Mouse (Mus musculus): ENCODE data around the gene Fstl3. TPM values are rescaled to one million over a fixed set of nuclear protein-coding genes. Genes with fewer than 3 reads are reported as not detected.
A peak's percentile ranks its signal among the peaks of the same experiment; 100 is the strongest.

Gene Fstl3
- total RNA-seq, 2 experiments from 2014 or later: 2.5 to 2.7 TPM

DNA sequence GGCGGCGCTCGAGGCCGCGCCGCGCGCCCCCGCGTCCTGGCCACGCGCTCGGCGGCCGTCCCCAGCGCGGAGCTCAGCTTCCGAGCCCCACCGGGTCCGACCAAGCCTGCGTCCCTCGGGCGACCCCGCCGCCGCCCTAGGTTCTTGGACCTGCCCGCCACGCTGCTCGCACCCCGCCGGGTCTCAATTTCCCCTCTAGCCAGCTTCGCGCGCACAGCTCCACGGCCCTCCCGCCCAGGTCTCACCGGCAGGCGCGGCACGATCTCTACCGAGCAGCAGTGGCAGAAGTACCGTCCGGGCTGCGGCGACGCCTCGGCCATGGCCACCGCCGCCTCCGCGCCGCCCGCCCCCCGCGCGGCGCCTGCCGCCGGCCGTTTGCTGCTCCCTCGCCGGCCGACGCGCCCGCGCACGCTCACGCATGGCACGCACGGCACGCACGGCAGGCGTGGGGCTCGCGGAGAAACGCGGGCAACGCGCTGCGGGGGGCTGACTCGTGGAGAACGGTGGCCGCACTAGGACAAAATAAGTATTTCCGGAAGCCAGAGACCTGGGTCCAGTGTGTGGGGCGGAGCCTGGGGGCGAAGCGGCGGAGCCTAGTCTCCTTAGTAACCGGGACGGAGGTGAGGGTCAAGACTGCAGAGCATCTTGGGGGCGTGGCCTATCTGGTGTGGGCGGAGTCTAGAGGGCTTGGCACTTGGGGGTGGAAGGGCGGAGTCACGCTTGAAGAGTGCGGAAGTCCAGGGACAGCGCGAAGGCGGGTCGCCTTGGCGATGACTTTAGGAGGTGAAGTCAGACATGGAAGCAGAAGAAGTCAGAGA lies 10.4 kb upstream of the Fstl3 start, which contains the start of gene Rnf126:
TSS of gene Rnf126 (minus strand) at position 445 of the 818 bp plus-strand sequence.
- peak; percentile 97 to 98 for DNase-seq (ENCODE audit: low spot score in 2 of 2)
- Histone ChIP-seq H3K4me3 (peak within 1 kb of the TSS; percentile 94), H3K27ac (peak within 1 kb of the TSS; percentile 97)
- TF ChIP-seq CTCF (conservative IDR thresholded peaks at IDR 0.05): no peak

DNA sequence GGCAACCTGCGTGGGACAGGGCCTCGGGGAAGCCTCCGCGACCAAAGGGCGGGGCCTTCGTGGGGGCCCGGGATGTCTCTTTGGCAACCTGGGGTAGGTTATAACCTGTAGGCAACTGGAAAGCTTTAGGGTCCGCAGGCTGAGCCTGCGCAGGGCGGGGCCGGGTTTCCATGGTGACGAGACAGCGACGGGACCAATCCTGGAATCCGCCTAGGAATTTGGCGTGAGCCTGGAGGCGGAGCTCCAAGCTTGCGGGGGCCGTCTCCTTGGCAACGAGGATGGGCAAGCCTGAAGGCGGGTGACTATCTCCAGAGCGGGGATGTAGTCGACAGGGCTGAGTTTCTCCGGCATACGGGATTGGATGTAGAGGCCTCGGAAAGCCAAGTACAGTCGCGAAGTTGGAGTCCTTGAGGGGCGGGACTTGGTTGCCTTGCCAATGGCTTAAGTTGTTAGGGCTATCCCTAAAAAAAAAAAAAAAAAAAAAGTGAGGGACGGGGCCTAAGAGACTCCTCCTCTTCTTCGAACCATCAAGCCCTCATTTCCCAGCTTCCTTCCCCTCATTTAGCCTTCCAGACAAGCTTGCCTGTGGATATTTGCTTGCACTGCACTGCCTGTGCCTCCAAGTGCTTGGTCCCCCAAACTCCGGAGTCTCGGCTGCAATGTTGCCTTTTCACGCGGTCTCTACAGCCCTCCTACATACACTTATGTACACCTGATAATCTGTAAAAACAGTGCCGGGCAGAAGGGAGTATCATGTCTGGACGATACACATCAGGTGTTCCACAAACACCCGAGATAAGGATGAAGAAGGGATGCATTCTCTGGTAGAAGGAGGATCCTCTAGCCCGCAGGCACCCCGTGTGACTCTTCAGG lies 9.5 kb upstream of the Fstl3 start:
- H3K4me3 ChIP-seq: peak overlapping the region; percentile 94
- peak overlapping the region; percentile 97 for H3K27ac ChIP-seq
- peak; percentile 96 to 97 for DNase-seq (ENCODE audit: low spot score in 2 of 2)
- TF ChIP-seq CTCF (conservative IDR thresholded peaks at IDR 0.05): no peak

- DNase-seq (ENCODE audit: low spot score in 2 of 2): peak; percentile 65 to 81
- Histone ChIP-seq H3K27ac (peak overlapping the region; percentile 97), H3K4me3 (peak overlapping the region; percentile 94)
- peak; percentile 89 for TF ChIP-seq CTCF (conservative IDR thresholded peaks at IDR 0.05)
These were observed 8.7 kb upstream of the Fstl3 start for GRCm38 (mm10) chr10:79768400-79768799.

GRCm38 (mm10) chr10:79769329-79769728 lies 7.7 kb upstream of the Fstl3 start:
- no peak for TF ChIP-seq CTCF (conservative IDR thresholded peaks at IDR 0.05)
- H3K4me3 ChIP-seq: no peak overlapping the region

GRCm38 (mm10) chr10:79772320-79772719 lies 4.8 kb upstream of the Fstl3 start:
- no peak overlapping the region for H3K27ac ChIP-seq
- peak; percentile 50 for TF ChIP-seq CTCF (conservative IDR thresholded peaks at IDR 0.05)
- no peak overlapping the region for H3K4me3 ChIP-seq
- DNase-seq (ENCODE audit: low spot score in 2 of 2): no peak

More at GRCm38 (mm10) chr10:79769329-79769728, 7.7 kb upstream of the Fstl3 start:
- no peak overlapping the region for H3K27ac ChIP-seq
- DNase-seq (ENCODE audit: low spot score in 2 of 2): no peak

DNA sequence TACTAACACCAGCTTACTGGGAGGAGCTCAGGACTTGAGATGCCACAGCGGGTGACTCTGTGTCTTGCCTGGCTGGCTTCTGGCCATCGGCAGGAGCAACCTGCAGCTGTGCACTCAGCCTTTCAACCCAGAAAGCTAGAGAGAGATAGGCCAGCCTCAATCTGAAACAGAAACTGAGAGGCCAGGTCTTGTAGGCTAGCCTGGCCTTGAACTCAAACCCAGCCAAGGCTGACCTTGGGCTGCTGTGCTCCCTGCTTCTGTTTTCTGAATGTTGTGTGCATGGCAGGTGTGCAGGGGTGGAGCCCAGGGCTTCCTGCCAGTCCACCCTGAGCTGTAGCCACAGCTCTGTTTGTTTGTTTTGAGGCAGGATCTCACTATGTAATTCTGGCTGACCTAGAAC lies 3.9 kb upstream of the Fstl3 start:
- no peak for DNase-seq (ENCODE audit: low spot score in 2 of 2)
- no peak for TF ChIP-seq CTCF (conservative IDR thresholded peaks at IDR 0.05)
- H3K27ac ChIP-seq: no peak overlapping the region
- no peak overlapping the region for H3K4me3 ChIP-seq

DNA sequence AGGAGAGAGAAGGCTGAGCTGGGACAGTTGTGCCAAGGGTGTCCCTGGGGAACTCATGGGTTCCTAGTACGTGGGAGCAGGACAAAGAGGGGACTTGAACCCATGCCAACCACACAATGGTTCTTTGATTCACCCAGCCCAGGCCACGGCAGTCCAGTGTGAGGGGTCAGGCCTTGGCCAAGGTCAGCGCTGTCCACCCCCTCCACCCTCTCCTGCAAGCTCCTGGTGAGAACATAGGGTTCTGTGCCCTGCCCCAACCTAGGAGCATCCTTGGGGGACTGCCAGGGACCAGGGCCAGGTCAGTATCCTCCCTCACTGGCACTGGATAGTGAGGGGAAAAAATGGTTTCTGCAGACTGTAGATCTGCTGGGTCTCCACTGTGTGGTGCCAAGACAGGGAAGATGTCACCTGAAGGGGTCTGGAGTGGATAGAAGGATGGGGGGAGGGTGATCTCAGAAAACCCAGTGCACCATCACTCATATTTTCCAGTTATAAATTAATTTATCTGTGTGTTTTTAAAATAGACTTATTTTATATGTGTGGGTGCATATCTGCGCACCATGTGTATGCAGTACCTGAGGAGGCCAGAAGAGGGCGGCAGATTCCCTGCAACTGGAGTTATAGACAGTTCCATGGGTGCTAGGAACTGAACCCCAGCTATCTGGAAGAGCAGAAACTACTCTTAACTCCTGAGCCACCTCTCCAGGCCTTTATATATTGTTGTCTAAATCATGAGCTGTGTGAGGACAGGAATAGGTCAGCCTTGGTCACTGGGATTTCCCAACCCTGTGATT lies 2.4 kb upstream of the Fstl3 start:
- Histone ChIP-seq H3K4me3 (no peak overlapping the region), H3K27ac (no peak overlapping the region)
- no peak for DNase-seq (ENCODE audit: low spot score in 2 of 2)
- peak; percentile 66 for TF ChIP-seq CTCF (conservative IDR thresholded peaks at IDR 0.05)

GRCm38 (mm10) chr10:79778006-79778405 lies 934 bp downstream of the Fstl3 start:
- DNase-seq (ENCODE audit: low spot score in 2 of 2): no peak
- no peak for TF ChIP-seq CTCF (conservative IDR thresholded peaks at IDR 0.05)
- H3K4me3 ChIP-seq: no peak overlapping the region
- no peak overlapping the region for H3K27ac ChIP-seq

DNA sequence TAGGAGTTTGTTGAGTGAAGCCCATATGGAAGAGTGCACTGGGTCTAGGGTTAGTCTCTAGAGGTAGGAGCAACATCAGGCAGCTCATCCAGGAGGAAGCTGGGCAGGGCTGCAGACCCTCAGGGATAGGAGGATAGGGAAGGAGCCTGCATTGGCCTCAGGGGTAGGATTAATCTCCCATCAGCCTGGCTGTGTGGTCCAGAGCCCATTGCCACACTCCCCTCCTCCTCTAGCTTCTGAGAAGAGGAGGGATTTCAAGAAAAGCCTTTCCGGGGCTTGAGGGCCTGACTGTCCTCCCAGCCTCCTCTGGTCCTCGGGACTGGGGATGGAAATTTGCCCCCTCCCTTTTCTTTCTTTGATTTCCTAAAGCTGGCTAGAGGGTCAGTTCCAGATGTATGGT lies 2.1 kb downstream of the Fstl3 start:
- TF ChIP-seq CTCF (conservative IDR thresholded peaks at IDR 0.05): no peak
- H3K27ac ChIP-seq: no peak overlapping the region
- no peak for DNase-seq (ENCODE audit: low spot score in 2 of 2)
- H3K4me3 ChIP-seq: no peak overlapping the region

- H3K27ac ChIP-seq: no peak overlapping the region; the same call in 1 of the 2 replicates
- DNase-seq (ENCODE audit: low spot score in 2 of 2): peak; percentile 95 to 97
- H3K4me3 ChIP-seq: peak overlapping the region; percentile 73
- TF ChIP-seq CTCF (conservative IDR thresholded peaks at IDR 0.05): peak; percentile 84
These were observed 3.0 kb downstream of the Fstl3 start for GRCm38 (mm10) chr10:79779784-79780663.

DNA sequence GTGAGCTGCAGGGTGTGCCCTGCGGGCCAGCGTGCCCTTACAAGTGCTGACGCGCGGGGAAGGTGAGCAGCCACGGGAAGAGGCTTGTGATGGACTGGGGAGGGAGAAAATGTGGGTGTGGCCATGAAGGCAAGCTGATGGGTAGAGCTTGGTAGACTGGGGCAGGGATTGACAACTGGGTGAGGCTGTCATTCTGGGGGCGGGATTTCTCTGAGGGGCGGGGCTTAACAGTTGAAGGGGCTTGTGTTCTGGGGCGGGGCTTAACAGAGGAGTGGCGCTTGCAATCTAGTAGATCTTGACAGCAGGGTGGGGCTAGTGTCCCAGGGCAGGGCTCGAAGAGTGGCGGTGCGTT lies 3.6 kb downstream of the Fstl3 start:
- Histone ChIP-seq H3K4me3 (peak overlapping the region; percentile 73), H3K27ac (no peak overlapping the region)
- TF ChIP-seq CTCF (conservative IDR thresholded peaks at IDR 0.05): no peak
- DNase-seq (ENCODE audit: low spot score in 2 of 2): peak; percentile 61 to 78

DNA sequence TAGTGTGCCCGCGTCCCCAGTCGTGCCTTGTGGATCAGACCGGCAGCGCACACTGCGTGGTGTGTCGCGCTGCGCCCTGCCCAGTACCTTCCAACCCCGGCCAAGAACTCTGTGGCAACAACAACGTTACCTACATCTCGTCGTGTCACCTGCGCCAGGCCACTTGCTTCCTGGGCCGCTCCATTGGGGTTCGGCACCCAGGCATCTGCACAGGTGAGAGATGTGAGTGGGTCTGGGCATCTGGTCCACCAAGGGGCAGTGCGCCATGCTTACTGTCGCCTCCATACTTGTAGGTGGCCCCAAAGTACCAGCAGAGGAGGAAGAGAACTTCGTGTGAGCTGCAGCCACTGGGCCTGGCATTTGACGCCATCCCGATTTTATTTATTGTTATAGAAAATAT lies 4.1 kb downstream of the Fstl3 start:
- H3K4me3 ChIP-seq: peak overlapping the region; percentile 73
- H3K27ac ChIP-seq: no peak overlapping the region
- TF ChIP-seq CTCF (conservative IDR thresholded peaks at IDR 0.05): peak; percentile 39
- no peak for DNase-seq (ENCODE audit: low spot score in 2 of 2)
